Mouse (Mus musculus): Measurements from ENCODE around the gene Cep78.

DNA sequence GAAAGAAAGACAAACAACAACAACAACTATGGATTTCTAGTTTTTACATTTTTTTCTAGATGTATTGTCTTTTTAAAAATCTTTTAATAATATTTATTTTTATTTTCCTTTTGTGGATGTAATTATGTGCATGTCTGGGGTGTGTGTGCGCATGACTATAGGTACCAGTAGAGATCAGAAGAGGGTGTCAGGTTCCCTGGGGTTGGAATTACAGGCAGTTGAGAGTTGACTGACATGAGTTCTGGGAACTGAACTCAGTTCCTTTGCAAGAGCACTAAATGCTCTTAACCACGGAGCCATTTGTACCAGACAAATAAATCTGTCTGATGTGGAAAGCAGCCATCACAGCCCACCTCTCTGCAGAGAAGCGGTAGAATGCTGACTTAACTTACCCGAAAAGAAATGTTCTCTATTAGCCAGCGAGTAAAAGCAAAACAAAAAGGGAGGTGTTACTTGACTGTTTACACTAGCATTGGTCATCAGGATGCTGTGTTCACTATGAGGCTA is 44.0 kb upstream of the Cep78 start:
- TF ChIP-seq CTCF (IDR thresholded peaks at IDR 0.05; ENCODE audit: low read depth) (no peak), EP300 (IDR thresholded peaks at IDR 0.05; ENCODE audit: low read depth) (no peak)

Measured in liver, postnatal 0 days (tissue).